ENCODE assay signal across 8 mouse cellular contexts in the genomic region with DNA sequence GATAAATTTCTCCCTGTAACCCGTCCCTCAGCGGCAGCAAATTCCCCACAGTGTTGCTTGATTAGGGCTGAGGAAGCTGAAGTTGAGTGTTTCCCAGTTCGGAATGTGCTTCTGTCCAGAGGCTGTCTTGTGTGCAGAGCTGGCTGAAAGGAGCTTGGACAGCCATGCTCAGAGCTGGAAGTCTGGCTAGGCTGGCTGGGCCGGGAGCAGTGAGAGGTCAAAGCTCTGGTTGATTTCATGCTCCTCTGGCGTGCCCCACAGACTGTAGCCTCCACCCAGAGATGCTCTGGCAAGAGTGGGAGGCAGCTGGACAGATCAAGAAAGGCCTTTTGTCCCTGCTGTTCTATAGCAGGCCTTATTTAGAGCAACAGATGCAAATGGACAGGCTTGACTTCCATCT.
A peak's percentile ranks its signal among the peaks of the same experiment; 100 is the strongest.
DNase-seq lines count a peak whose midpoint lies in the region; ATAC-seq lines count a peak whose summit lies in the region.

No protein-coding gene starts in this region.

- 0 out of 2 replicates have a peak, but pooled peaks cover 5% of the 10 kb centered on the region for H3K9me3 ChIP-seq in midbrain, embryonic 10.5 days (replicated peaks)
- 0 out of 2 replicates have a peak, but pooled peaks cover 4% of the 10 kb centered on the region for H3K9me3 ChIP-seq in midbrain, embryonic 16.5 days (replicated peaks; ENCODE audit: control insufficient read depth, low read length, poor library complexity, severe bottlenecking)
- H3K9me3 ChIP-seq in embryonic facial prominence, embryonic 15.5 days (replicated peaks), result no peaks in the 10 kb centered on the region
- no peaks in the 10 kb centered on the region for H3K9me3 ChIP-seq in heart, embryonic 15.5 days (replicated peaks)
- no peaks in the 10 kb centered on the region for H3K9me3 ChIP-seq in limb, embryonic 11.5 days (ENCODE audit: control insufficient read depth, low read length)

- H3K4me2 ChIP-seq in midbrain, embryonic 16.5 days (ENCODE audit: low read length), result no peak overlapping the region
- H3K4me2 ChIP-seq in embryonic facial prominence, embryonic 15.5 days (replicated peaks), result no peak overlapping the region
- H3K4me2 ChIP-seq in heart, embryonic 15.5 days, result no peak overlapping the region
- H3K4me2 ChIP-seq in limb, embryonic 11.5 days (ENCODE audit: low read depth, severe bottlenecking), result no peak overlapping the region

- DNase-seq in midbrain, embryonic 10.5 days (ENCODE audit: low spot score), result peak; percentile 68
- peak; percentile 49 for DNase-seq in limb, embryonic 11.5 days (ENCODE audit: low spot score)
- DNase-seq in ovary, postnatal 14 days (ENCODE audit: low spot score), result peak; percentile 7
- DNase-seq in adrenal gland, postnatal 14 days, result no peak
- no peak for DNase-seq in thymus, postnatal 14 days

- no peak for ATAC-seq in midbrain, embryonic 16.5 days
- ATAC-seq in embryonic facial prominence, embryonic 15.5 days (ENCODE audit: insufficient number of reproducible peaks, low FRiP score, low TSS enrichment, low read depth), result peak; percentile 63; the same call in 1 of the 2 replicates
- ATAC-seq in heart, embryonic 15.5 days (replicated peaks; ENCODE audit: insufficient number of reproducible peaks, insufficient read depth, low FRiP score, low read depth), result peak; percentile 50; the same call in 1 of the 2 replicates
- ATAC-seq in limb, embryonic 11.5 days (ENCODE audit: insufficient number of reproducible peaks, low FRiP score, low TSS enrichment, low read depth), result no peak

- no peaks in the 10 kb centered on the region for H3K36me3 ChIP-seq in midbrain, embryonic 10.5 days
- H3K36me3 ChIP-seq in midbrain, embryonic 16.5 days (ENCODE audit: control insufficient read depth, insufficient read depth, low read length), result no peaks in the 10 kb centered on the region
- no peaks in the 10 kb centered on the region for H3K36me3 ChIP-seq in embryonic facial prominence, embryonic 15.5 days
- no peaks in the 10 kb centered on the region for H3K36me3 ChIP-seq in heart, embryonic 15.5 days
- no peaks in the 10 kb centered on the region for H3K36me3 ChIP-seq in limb, embryonic 11.5 days (ENCODE audit: control insufficient read depth, insufficient read depth, low read length)

- no peaks in the 10 kb centered on the region for H3K27me3 ChIP-seq in midbrain, embryonic 10.5 days (ENCODE audit: low read depth, poor library complexity, severe bottlenecking)
- no peaks in the 10 kb centered on the region for H3K27me3 ChIP-seq in midbrain, embryonic 16.5 days (ENCODE audit: control insufficient read depth, insufficient read depth, low read depth, low read length)
- H3K27me3 ChIP-seq in embryonic facial prominence, embryonic 15.5 days, result no peaks in the 10 kb centered on the region
- no peaks in the 10 kb centered on the region for H3K27me3 ChIP-seq in heart, embryonic 15.5 days
- H3K27me3 ChIP-seq in limb, embryonic 11.5 days (ENCODE audit: control insufficient read depth, insufficient read depth, low read length), result no peaks in the 10 kb centered on the region

- H3K4me1 ChIP-seq in midbrain, embryonic 10.5 days, result peaks cover 14% of the 10 kb centered on the region
- no peaks in the 10 kb centered on the region for H3K4me1 ChIP-seq in midbrain, embryonic 16.5 days (ENCODE audit: control insufficient read depth, insufficient read depth, low read length)
- no peaks in the 10 kb centered on the region for H3K4me1 ChIP-seq in embryonic facial prominence, embryonic 15.5 days
- H3K4me1 ChIP-seq in heart, embryonic 15.5 days (replicated peaks), result 0 out of 2 replicates have a peak, but pooled peaks cover 7% of the 10 kb centered on the region
- H3K4me1 ChIP-seq in limb, embryonic 11.5 days (ENCODE audit: control insufficient read depth, insufficient read depth, low read length), result peaks cover 5% of the 10 kb centered on the region

- 54% methylated on average over 5 of the region's 5 CpGs for WGBS in midbrain, embryonic 10.5 days
- WGBS in midbrain, embryonic 16.5 days, result 48% methylated on average over 5 of the region's 5 CpGs
- WGBS in embryonic facial prominence, embryonic 15.5 days, result 48% methylated on average over 5 of the region's 5 CpGs
- WGBS in heart, embryonic 15.5 days, result 23% methylated on average over 5 of the region's 5 CpGs
- WGBS in limb, embryonic 11.5 days, result 26% methylated on average over 5 of the region's 5 CpGs

- H3K27ac ChIP-seq in midbrain, embryonic 10.5 days (replicated peaks), result peak overlapping the region; percentile 80
- no peak overlapping the region for H3K27ac ChIP-seq in midbrain, embryonic 16.5 days (ENCODE audit: low read length)
- no peak overlapping the region for H3K27ac ChIP-seq in embryonic facial prominence, embryonic 15.5 days (replicated peaks)
- peak overlapping the region; percentile 48 for H3K27ac ChIP-seq in heart, embryonic 15.5 days
- peak overlapping the region; percentile 69 for H3K27ac ChIP-seq in limb, embryonic 11.5 days (replicated peaks; ENCODE audit: low read depth, low read length)

- no peak overlapping the region for H3K4me3 ChIP-seq in midbrain, embryonic 10.5 days
- no peak overlapping the region for H3K4me3 ChIP-seq in midbrain, embryonic 16.5 days (ENCODE audit: low read depth, low read length)
- no peak overlapping the region for H3K4me3 ChIP-seq in embryonic facial prominence, embryonic 15.5 days (replicated peaks)
- H3K4me3 ChIP-seq in heart, embryonic 15.5 days, result no peak overlapping the region
- no peak overlapping the region for H3K4me3 ChIP-seq in limb, embryonic 11.5 days (ENCODE audit: low read depth, low read length)

- no peak overlapping the region for H3K9ac ChIP-seq in midbrain, embryonic 16.5 days (ENCODE audit: low read depth, low read length)
- no peak overlapping the region for H3K9ac ChIP-seq in embryonic facial prominence, embryonic 15.5 days
- no peak overlapping the region for H3K9ac ChIP-seq in heart, embryonic 15.5 days
- no peak overlapping the region for H3K9ac ChIP-seq in limb, embryonic 11.5 days (ENCODE audit: low read length)

Comparison
In these comparisons a context has a peak if more than half of its experiments do, and no peak if none do; other contexts are left out.
1. H3K27ac ChIP-seq: peak in midbrain, embryonic 10.5 days (single experiment), heart, embryonic 15.5 days (single experiment) and limb, embryonic 11.5 days (single experiment); none in midbrain, embryonic 16.5 days (single experiment) and embryonic facial prominence, embryonic 15.5 days (single experiment).
2. DNase-seq: peak in midbrain, embryonic 10.5 days (single experiment), limb, embryonic 11.5 days (single experiment) and ovary, postnatal 14 days (single experiment); none in adrenal gland, postnatal 14 days (single experiment) and thymus, postnatal 14 days (single experiment).
3. ATAC-seq: peak in embryonic facial prominence, embryonic 15.5 days (single experiment) and heart, embryonic 15.5 days (single experiment); none in midbrain, embryonic 16.5 days (single experiment) and limb, embryonic 11.5 days (single experiment).